Mouse (Mus musculus) liver, embryonic 14.5 days (tissue): Measurements from ENCODE around the gene Olfr560.

Experiments
- CTCF ChIP-seq: IDR thresholded peaks from 2 replicates; pipeline ENCODE4 v1.5.1; 2016; ENCODE audit warnings: antibody characterized with exemption, low read depth, control low read depth
- EP300 ChIP-seq: IDR thresholded peaks from 2 replicates; pipeline ENCODE4 v1.6.1; 2016; ENCODE audit warnings: antibody characterized with exemption, low read depth

DNA sequence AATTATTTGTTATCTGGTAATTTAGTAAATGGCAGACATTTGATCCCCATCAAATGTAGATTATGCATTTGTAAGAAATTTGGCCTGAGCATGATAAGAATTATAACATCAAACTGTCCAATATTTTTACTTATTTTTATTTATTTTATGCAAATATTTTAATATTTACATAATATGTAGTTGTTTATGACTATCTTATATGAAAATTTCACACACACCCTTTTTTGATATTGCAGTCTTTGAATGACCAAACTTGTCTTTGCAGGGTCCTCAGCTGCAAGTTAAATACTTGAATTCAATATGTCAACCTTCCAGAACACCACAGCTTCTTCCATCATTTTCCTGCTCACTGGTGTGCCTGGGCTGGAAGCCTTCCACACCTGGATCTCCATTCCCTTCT lies 44.0 kb upstream of the Olfr560 start, which contains the start of gene Olfr564:
- TF ChIP-seq CTCF, result no peak
- no peak for TF ChIP-seq EP300
